Mouse (Mus musculus): ENCODE measurements at regions not wholly inside any gene's neighbourhood (a gene's known extent, or its start where the extent isn't known, plus 50 kb on each side); places are given as distances from the start of the nearest gene placed in this dataset.

- DNase-seq (ENCODE audit: low spot score in 2 of 2): no peak
Measured at GRCm38 (mm10) chr12:16016621-16017020, 199.9 kb upstream of the Trib2 start.

- DNase-seq (ENCODE audit: low spot score in 2 of 2): no peak
Measured at GRCm38 (mm10) chr12:16015596-16015995, 198.9 kb upstream of the Trib2 start.

GRCm38 (mm10) chr12:16014679-16015078 is 198.0 kb upstream of the Trib2 start:
- DNase-seq (ENCODE audit: low spot score in 2 of 2): no peak

DNA sequence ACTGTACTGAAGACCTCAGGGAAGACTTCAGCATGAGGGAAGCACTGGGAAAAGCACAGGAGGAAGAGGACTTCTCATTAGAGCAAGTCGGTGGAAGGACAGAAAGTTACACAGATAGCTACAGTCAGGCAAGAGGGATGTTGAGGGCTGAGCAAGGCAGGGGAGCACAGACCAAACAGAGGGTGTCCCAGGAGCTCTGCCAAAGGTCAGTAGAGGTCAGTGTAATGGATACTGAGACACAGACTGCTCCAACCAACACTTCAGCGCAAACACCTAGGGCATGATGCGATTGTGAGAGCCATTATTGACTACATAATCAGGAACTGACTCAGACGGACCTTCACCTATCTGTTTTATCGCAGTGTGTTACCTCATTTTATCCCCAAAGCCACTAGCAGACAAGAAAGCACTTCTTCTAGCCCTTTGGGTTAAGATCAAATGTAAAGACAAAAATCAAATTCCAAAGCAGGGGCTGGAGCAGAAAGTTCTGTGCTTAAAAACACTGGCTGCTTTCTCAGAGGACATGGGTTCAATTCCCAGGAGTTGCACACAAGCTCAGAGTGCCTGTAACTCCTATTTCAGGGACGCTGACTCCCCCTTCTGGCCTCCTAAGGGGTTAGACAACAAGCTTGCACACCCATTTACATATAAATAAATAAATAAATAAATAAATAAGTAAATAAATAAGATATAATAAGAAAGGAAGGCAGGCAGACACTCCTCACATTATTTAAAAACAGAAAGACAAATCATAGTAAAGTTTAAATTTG is 197.3 kb upstream of the Trib2 start:
- no peak for DNase-seq (ENCODE audit: low spot score in 2 of 2)

GRCm38 (mm10) chr12:16013354-16013753 is 196.6 kb upstream of the Trib2 start:
- DNase-seq (ENCODE audit: low spot score in 2 of 2): no peak

GRCm38 (mm10) chr12:16012081-16012480 is 195.4 kb upstream of the Trib2 start:
- no peak for DNase-seq (ENCODE audit: low spot score in 2 of 2)

- no peak for DNase-seq (ENCODE audit: low spot score in 2 of 2)
Measured at GRCm38 (mm10) chr12:16009822-16010620, 193.3 kb upstream of the Trib2 start.

DNA sequence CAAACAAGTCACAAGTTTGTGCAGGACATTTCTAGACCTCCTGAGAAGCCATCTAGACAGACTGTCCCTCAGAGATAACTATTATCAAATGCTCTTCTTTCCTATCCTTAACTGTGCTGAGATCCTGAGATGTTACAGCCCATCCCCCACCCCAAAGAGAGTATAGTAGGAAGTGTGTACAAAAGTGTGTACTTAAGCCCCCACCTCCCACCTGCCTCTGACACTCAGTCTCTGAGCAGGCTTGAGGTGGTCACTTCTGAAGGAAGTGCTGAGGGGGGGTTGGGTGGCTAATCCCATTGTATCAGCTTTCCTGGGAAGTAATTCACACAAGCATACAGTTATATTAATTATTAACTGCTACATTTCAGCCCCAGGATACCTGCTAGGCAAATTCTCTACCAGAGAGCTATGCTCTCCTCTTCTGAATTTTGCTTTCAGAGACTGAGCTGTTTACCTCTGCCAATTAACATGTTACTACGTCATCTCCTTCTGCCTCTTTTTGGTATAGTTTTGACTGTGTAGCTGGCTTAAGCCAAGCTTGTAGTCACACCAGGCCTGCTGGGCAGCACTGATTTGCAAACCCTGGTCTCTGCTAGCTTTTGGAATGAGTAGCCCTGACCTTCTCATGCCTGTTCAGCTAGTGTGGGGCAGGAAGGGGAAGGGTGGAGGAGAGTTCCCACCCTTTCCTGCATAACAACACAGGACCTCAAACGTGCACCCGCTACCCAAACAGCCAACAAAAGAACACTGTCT is 192.2 kb upstream of the Trib2 start:
- no peak for DNase-seq (ENCODE audit: low spot score in 2 of 2)

DNA sequence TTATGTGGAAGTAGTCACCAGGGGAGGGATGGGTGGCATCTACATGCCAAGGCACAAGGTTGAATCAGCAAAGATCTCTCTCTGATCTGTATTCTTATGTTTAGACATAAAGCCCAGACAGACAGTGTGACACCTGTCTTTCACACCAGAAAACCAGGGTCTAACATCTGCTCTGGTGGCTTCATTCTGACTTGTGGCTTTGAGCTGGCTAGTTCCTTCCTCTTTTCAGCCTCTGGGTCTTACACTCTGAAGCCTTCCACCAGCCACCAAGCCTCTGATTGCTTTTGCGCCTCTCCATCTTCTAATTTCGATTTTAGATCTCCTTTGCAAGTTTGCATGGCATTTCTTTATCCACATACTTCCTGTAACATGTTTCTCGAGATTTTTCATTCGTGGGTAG is 191.5 kb upstream of the Trib2 start:
- no peak for DNase-seq (ENCODE audit: low spot score in 2 of 2)

DNA sequence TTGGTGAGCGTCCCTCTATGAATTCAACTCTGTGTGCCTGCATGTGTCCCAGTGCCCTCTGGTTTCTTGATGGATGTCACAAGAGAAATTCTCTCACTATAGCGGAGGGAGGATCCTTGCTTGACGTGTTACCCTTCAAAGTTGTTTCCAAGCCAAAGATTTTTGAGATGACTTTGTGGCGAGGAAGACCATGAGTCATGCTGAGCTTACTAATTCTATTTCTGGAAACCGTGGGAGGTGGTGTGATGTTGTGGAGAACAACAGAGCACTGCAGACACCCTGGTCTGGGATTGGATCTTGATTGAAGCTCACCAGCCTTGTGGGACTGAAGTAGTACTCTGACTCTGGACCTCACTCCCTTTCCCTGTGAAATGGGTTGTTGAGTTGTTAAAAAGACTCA is 190.0 kb upstream of the Trib2 start:
- no peak for DNase-seq (ENCODE audit: low spot score in 2 of 2)

DNA sequence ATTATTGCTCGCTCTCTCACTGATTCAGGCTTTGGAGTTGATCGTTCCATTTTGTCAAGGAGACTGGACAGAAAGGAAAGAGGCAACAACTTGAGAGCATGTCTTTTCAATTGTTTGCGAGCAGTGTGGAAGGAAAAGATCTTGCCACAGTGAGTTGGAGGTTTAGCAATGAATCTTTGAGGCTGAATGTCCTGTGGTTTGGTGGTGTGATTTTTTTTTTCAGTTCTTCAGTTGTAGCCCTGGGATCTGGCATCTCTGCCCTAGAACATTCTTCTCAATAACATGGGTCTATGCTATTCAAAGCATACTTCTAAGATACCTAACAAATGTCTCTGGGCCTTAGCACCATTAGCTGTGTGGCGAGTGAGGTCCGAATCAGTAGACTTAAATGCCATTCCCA is 189.6 kb upstream of the Trib2 start:
- DNase-seq (ENCODE audit: low spot score in 2 of 2): no peak

DNA sequence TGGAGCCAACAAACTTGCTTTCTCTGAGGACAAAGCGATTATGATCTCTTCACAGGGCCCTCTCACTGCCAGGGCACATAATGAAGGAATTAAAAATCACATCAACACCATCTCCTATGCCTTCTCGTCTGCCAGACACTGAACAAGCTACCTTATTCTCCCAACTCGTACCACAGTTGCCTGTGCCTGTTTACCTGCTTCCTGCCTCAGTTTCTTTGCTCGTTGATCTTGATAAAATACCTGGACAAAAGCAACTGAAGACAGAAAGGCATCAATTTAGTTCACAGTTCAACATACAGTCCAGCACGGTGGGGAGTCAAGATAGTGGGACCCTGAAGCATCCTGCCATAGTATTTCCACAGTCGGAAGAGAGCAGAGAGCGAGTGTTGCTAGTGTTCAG is 185.1 kb upstream of the Trib2 start:
- DNase-seq (ENCODE audit: low spot score in 2 of 2): no peak

DNA sequence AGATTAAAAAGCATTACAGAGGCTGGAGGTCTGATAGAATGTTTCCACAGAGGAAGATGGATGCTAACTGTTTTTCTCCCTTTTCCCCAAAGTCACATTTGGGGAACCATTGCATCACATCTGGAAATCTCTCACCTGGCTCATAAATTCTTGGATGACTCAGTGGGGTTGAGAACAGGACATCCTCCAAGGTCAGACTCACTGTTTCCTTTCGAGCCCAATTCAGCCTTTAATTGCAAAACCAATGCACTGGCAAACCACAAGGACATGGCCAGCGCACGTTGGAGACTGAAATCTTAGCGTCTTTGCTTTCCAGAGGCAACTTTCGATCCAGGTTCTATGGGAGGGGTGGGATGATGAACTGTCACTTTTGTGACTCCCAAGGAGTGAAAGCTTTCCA is 184.5 kb upstream of the Trib2 start:
- no peak for DNase-seq (ENCODE audit: low spot score in 2 of 2)

DNA sequence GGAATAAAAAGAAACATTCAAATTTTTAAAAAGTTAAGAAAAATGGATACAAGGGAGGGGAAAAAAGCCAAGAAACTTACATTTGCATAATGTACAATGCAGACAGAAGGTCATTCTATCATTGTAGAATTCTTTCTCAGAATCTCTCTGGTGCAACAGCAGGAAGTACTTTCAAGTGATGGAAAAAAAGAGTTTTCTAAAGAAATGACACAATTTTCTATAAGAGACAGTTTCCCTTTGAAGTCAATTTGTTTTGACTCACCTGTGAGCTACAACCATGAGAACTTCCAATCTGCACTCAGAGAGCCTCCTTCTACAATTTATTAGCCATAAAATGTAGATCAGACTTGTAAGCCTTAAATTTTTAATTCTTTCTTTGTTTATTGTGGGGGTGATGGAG is 181.6 kb upstream of the Trib2 start:
- no peak for DNase-seq (ENCODE audit: low spot score in 2 of 2)

- DNase-seq (ENCODE audit: low spot score in 2 of 2): no peak
Measured at GRCm38 (mm10) chr12:15993866-15994265, 177.1 kb upstream of the Trib2 start.

DNA sequence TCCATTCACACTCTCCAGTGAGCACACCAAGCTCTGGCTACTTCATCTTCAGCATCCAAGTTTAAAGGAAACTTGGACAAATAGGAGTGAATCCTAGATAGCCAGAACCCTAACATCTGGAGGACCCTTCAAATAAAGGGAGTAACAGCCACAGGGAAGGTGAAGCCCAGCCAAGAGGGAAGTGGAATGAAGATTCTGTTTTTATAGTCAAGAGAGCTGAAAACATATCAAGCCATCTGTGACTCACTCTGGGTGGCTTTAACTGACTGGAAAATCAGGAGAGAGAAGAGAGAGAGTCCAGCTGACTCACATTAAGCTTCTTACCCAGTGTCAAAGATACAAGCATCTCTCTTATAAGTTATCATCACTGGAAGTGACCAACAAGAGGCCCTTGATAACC is 169.6 kb upstream of the Trib2 start:
- no peak for DNase-seq (ENCODE audit: low spot score in 2 of 2)

GRCm38 (mm10) chr12:15985649-15986048 is 168.9 kb upstream of the Trib2 start:
- no peak for DNase-seq (ENCODE audit: low spot score in 2 of 2)

DNA sequence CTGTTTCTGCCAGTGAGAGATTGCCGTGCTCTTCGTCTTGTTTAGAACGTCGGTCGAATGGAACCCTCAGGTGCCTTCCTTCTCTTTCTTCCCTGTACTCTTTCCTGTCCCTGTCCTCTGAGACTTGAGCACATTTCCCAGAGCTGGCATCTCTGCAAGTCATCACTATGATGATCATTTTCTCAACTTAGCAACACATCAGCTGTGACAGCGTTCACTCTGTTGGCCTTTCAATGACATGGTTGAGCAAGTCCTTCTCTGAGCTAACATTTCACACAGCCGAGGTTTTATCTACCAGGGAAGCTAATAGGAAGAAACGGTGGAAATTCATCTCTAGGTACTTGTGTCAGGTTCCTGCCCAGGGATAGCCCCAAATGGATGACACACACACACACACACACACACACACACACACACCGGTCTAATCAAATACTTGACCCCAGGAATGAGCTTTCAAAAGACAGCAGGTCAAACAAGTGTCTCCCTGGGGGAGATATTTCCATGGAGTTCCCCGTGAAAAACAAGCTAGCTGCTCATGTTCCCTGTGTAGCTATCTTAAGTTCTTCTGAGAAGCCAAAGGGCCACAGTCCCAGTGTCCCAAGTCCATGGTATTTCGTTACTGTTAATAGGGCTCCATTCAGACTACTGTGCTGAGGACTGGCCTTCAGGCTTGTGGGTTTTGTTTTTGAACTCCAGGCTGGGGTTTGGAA is 167.0 kb upstream of the Trib2 start:
- no peak for DNase-seq (ENCODE audit: low spot score in 2 of 2)

- no peak for DNase-seq (ENCODE audit: low spot score in 2 of 2)
Measured at GRCm38 (mm10) chr12:15981741-15982140, 165.0 kb upstream of the Trib2 start.

DNA sequence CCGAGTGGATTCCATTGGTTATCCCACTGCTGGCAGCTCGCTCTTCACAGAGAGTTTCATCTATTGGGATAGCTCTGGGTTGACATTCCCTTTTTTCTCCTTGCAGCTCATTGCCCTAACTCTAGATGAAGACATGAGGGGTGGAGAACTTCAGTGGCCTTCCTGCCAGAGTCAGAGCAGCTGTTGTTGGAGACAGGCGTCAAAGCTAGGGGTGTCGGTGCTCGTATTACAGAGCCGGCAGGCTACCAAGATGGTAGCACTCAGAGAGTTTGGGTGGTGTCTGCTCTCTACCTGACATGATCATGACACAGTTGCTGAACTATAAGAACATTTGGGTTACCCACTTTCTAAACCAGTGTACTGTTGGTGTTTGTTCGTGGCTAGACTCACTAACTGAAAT is 162.5 kb upstream of the Trib2 start:
- no peak for DNase-seq (ENCODE audit: low spot score in 2 of 2)

- DNase-seq (ENCODE audit: low spot score in 2 of 2): no peak
Measured at GRCm38 (mm10) chr12:15971786-15972185, 155.1 kb upstream of the Trib2 start.

GRCm38 (mm10) chr12:15970262-15970661 is 153.5 kb upstream of the Trib2 start:
- no peak for DNase-seq (ENCODE audit: low spot score in 2 of 2)

All from frontal cortex, postnatal 10 days (tissue).